Mouse (Mus musculus) B cell, adult 67 days (primary cell): ENCODE results near the gene Trim16. TPM values are rescaled to one million over a fixed set of nuclear protein-coding genes. Genes with fewer than 3 reads are reported as not detected.

Experiments used
- total RNA-seq, 2 experiments: library from RNA; stranded (reverse); gene quantifications; 4 replicates each; pipeline ENCODE4 v1.2.4; 2023

Gene Trim16
- 1 to 10 TPM; 1.8 to 2.2 TPM for total RNA-seq

DNA sequence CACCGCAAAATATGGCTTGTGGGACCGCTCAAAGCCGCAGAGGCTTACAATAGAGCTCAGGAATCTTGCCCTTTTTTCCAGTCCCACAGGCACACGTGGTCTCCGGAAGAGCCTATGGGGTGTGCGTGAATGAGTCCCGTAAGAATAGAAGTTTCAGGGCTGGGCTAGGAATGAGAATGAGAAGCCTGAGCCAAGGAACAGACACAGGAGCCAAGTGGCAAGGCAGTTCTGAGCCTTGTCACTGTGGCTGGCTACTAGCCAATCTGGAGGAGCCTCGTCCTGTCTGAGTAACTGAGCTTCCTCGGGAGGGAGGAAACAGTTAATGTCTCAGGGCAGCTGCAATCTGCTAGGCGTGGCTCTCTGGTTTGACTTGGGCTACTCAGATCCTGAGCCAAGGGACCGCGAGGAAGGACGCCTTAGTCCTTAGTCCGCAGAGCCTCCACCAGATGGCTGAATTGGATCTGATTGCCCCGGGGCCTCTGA lies at the start of gene Trim16:
Trim16 (plus strand) TSS at position 173 of the 483 bp plus-strand sequence.

DNA sequence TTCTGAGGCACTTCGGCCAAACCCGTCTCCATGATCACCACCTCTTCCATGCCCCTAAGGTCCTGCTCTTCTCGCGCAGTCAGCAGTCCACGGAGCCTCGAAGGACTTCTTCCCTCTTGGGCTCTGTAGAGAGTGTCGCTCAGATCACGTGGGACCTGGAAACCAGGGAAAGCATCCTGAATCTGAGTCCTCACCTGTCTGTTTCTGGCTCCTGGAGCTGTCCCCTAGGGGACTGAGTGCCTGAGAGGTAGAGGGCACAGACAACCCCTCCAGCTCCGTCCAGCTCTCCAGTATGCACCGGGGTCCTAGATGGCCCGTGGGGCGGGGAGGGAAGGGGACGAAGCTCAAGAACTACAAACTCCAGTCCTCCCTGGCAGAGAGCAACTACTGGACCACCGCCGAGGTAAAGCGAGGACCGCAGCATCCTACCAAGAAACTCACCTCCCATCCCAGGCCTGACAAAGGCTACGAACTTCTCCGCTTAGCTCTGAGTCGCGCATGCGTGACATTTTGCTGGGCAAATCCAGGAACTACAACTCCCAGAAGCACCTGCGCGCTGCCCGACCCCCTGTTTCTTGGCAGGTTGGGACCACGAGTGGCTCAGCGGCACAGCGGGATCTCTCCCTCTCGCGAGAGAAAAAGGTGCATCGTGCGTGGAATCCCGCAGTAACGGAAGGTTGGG lies 31.0 kb upstream of the Trim16 start, which contains the start of gene Zfp286:
Zfp286 (minus strand) TSS at position 528 of the 682 bp plus-strand sequence.

DNA sequence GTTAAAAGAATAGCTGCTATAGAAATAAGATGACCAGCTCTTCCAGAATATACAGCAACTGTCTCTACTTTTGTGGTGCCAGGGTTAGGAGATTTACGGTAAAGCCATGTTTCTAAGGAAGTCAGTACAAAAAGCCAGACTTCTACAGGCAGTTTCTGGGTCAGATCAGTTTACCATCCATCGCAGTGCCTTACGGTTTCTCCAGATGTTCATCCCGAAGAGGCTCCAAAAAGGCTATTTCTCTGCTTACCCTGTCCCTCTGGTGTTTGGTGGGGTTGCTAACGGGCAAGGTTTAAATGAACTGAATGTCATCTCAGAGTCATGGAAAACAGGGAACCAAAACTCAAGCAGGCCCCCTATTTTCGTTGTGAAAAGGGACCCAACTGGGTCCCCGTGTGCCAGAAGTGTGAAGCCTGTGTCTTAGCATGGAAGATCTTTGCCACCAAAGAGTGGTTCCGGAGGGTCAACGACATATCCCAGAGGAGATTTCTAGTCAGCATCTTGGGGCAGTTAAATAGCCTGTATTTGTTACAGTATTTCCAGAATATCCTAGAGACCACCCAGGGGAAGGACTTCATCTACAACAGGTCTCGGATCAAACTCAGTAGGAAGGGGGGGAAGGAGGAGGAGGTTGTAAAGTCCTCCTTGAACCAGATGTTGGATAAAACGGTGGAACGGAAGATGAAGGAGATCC lies 27.1 kb downstream of the Trim16 start, which contains the start of gene Fbxw10:
Fbxw10 (plus strand) TSS at position 109 of the 694 bp plus-strand sequence.

DNA sequence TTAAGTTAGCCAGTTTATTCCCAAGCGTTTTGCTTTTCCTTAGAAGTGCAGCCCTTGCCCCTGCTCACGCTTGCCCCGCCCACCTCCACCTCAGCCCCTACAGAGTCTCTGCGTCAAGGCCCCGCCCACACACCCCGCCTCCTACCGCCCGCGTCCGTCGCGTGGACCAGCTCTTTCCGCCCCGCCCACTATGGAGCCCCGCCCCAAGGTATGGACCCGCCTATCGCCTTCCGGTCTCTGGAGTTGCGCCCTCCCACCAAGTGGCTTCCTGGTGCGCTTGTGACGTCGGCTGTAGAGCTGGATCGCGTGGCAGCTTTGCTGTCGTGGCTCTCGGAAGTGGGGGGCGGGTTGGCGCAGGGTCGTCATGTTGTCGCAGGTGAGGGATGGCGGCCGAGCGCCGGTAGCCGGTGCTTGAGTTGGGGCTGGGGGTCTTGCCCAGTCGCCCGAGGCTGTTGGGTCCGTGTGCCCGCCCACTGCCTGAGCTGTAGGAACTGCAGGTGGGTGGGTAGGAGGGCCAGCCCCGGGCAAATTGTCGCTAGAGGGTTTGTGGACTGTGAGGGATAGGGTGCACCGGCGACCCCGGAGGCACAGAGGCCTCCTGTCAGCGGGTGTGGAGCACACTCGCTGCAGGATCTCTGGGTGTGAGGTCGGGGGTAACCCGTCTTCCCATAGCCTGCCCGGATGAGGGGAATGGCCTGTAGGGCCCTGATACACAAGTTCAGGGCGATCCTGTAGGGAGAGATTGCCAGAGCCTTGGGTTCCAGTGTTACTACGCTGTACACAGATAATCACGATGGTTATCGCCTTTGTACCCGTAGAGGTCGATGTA lies 59.4 kb downstream of the Trim16 start, which contains the start of gene Tvp23b:
Tvp23b (plus strand) TSS at position 236 of the 829 bp plus-strand sequence.

Other genes starting within 250 kb of the Trim16 start
- 10 to 100 TPM; 49.7 to 52.3 TPM for gene Trpv2, start 245.7 kb upstream of the Trim16 start, total RNA-seq
- gene Lrrc75a, start 171.7 kb upstream of the Trim16 start, total RNA-seq: 1 to 10 TPM; 5.2 to 5.7 TPM
- gene Mmgt2, start 171.6 kb upstream of the Trim16 start, total RNA-seq: 10 to 100 TPM; 23.2 to 33.6 TPM
- 10 to 100 TPM in 1 of 2 experiments, 1 to 10 TPM in 1; 8.2 to 11.8 TPM for gene Zfp287, start 88.3 kb upstream of the Trim16 start, total RNA-seq
- not detected for gene Gm10428, start 67.1 kb upstream of the Trim16 start, total RNA-seq
- 1 to 10 TPM in 1 of 2 experiments, under 1 TPM in 1; 0.24 to 1.5 TPM for gene Zfp286, start 30.8 kb upstream of the Trim16 start, total RNA-seq
- 10 to 100 TPM in 1 of 2 experiments, 1 to 10 TPM in 1; 7.3 to 11.4 TPM for gene Fbxw10, start 26.8 kb downstream of the Trim16 start, total RNA-seq
- 10 to 100 TPM; 18.5 to 19.5 TPM for gene Tvp23b, start 59.2 kb downstream of the Trim16 start, total RNA-seq
- not detected for gene Cdrt4, start 131.0 kb downstream of the Trim16 start, total RNA-seq
- gene Tekt3, start 241.4 kb downstream of the Trim16 start, total RNA-seq: not detected